Mouse (Mus musculus) CH12.LX (cell line): Measurements from ENCODE around the gene Mpdz. TPM values are rescaled to one million over a fixed set of nuclear protein-coding genes. Genes with fewer than 3 reads are reported as not detected.

Experiments used
- DNase-seq: peaks from one replicate; pipeline ENCODE4 v3.0.0-alpha.2; 2013; ENCODE audit errors: extremely low read depth
- H3K27ac ChIP-seq: 2 replicates; pipeline ENCODE4 v1.5.1; 2012; ENCODE audit warnings: low read depth, mild to moderate bottlenecking, control low read depth, moderate library complexity; ENCODE audit not compliant: insufficient read depth
- H3K27me3 ChIP-seq: replicated peaks from 2 replicates; pipeline ENCODE3; 2012; ENCODE audit warnings: inconsistent platforms
- H3K36me3 ChIP-seq, 2 experiments: replicated peaks in 1 of 2; 2 replicates each; pipeline versions ENCODE3 to v1.6.1; 2012; ENCODE audit warnings: inconsistent platforms in 1 of 2, low read length in 1 of 2, mild to moderate bottlenecking in 1 of 2, mixed read lengths in 1 of 2, moderate library complexity in 1 of 2; ENCODE audit not compliant: control insufficient read depth in 1 of 2, insufficient read depth in 1 of 2
- H3K4me1 ChIP-seq, 2 experiments: 2 replicates each; pipeline ENCODE4 v1.6.1; 2012; ENCODE audit warnings: inconsistent platforms in 1 of 2, moderate library complexity in 1 of 2; ENCODE audit not compliant: insufficient read depth in 2 of 2, control insufficient read depth in 1 of 2
- H3K4me2 ChIP-seq: 2 replicates; pipeline ENCODE4 v1.6.1; 2012; ENCODE audit warnings: low read depth, mild to moderate bottlenecking, control low read depth; ENCODE audit not compliant: poor library complexity, insufficient read depth, severe bottlenecking
- H3K4me3 ChIP-seq, 3 experiments: fragments of 150-350 bp in 1 of 3; sonication (generic) in 1 of 3; replicated peaks in 1 of 3; 2 replicates each; pipeline versions ENCODE3 to v1.5.1; 2011 to 2012; ENCODE audit warnings: low read depth in 2 of 3, low read length in 2 of 3, mild to moderate bottlenecking in 2 of 3, moderate library complexity in 2 of 3, control low read depth in 1 of 3, improper control_type of control experiment in 1 of 3, inconsistent platforms in 1 of 3, mixed read lengths in 1 of 3; ENCODE audit not compliant: poor library complexity in 1 of 3
- H3K79me2 ChIP-seq: replicated peaks from 2 replicates; pipeline ENCODE4 v1.6.1; 2012; ENCODE audit warnings: mild to moderate bottlenecking, moderate library complexity; ENCODE audit not compliant: control insufficient read depth, poor library complexity, insufficient read depth, severe bottlenecking; ENCODE audit errors: extremely low read depth
- H3K9ac ChIP-seq: 2 replicates; pipeline ENCODE4 v1.6.1; 2012; ENCODE audit warnings: low read depth, mild to moderate bottlenecking, control low read depth, moderate library complexity; ENCODE audit not compliant: insufficient read depth
- H3K9me3 ChIP-seq: replicated peaks from 2 replicates; pipeline ENCODE3; 2012; ENCODE audit warnings: low read length, inconsistent platforms, mixed read lengths
- CTCF ChIP-seq, 2 experiments: IDR thresholded peaks in 1 of 2; conservative IDR thresholded peaks in 1 of 2; 2 replicates each; pipeline ENCODE4 v1.5.1; 2011 to 2012; ENCODE audit warnings: low read depth in 2 of 2, low read length in 2 of 2, improper control_type of control experiment in 1 of 2, inconsistent platforms in 1 of 2, mild to moderate bottlenecking in 1 of 2, moderate library complexity in 1 of 2
- EP300 ChIP-seq: IDR thresholded peaks from 2 replicates; pipeline ENCODE4 v1.6.1; 2011; ENCODE audit warnings: low read length, improper control_type of control experiment
- ETS1 ChIP-seq: conservative IDR thresholded peaks from 2 replicates; pipeline ENCODE4 v1.6.1; 2012; ENCODE audit warnings: low read depth, mild to moderate bottlenecking, inconsistent platforms, low read length, improper control_type of control experiment, moderate library complexity
- GABPA ChIP-seq: IDR thresholded peaks from 2 replicates; pipeline ENCODE4 v1.6.1; 2012; ENCODE audit warnings: low read depth, low read length, improper control_type of control experiment, inconsistent platforms; ENCODE audit not compliant: insufficient replicate concordance
- HCFC1 ChIP-seq: IDR thresholded peaks from 2 replicates; pipeline ENCODE4 v1.6.1; 2012; ENCODE audit warnings: low read depth, mild to moderate bottlenecking, inconsistent platforms, low read length, improper control_type of control experiment
- JUN ChIP-seq: IDR thresholded peaks from 2 replicates; pipeline ENCODE4 v1.6.1; 2011; ENCODE audit warnings: low read depth, mild to moderate bottlenecking, low read length, improper control_type of control experiment, moderate library complexity; ENCODE audit not compliant: insufficient read depth
- JUND ChIP-seq: conservative IDR thresholded peaks from 2 replicates; pipeline ENCODE4 v1.6.1; 2011; ENCODE audit warnings: low read depth, low read length, improper control_type of control experiment
- KAT2A ChIP-seq: IDR thresholded peaks from 2 replicates; pipeline ENCODE4 v1.6.1; 2012; ENCODE audit warnings: low read length, improper control_type of control experiment, inconsistent platforms; ENCODE audit not compliant: insufficient replicate concordance
- MAFK ChIP-seq: IDR thresholded peaks from 2 replicates; pipeline ENCODE4 v1.6.1; 2011; ENCODE audit warnings: low read length, improper control_type of control experiment; ENCODE audit not compliant: insufficient replicate concordance
- MYC ChIP-seq: IDR thresholded peaks from 2 replicates; pipeline ENCODE4 v1.6.1; 2011; ENCODE audit warnings: low read depth, mild to moderate bottlenecking, improper control_type of control experiment, low read length
- PAX5 ChIP-seq: IDR thresholded peaks from 2 replicates; pipeline ENCODE4 v1.6.1; 2012; ENCODE audit warnings: low read length, inconsistent platforms, mixed read lengths
- POLR2AphosphoS2 ChIP-seq: IDR thresholded peaks from 2 replicates; pipeline ENCODE4 v1.6.1; 2011; ENCODE audit warnings: low read depth, low read length, improper control_type of control experiment
- RAD21 ChIP-seq: IDR thresholded peaks from 2 replicates; pipeline ENCODE4 v1.6.1; 2011; ENCODE audit warnings: low read depth, mild to moderate bottlenecking, low read length, improper control_type of control experiment, moderate library complexity
- SIN3A ChIP-seq: IDR thresholded peaks from 2 replicates; pipeline ENCODE4 v1.6.1; 2012; ENCODE audit warnings: low read length, improper control_type of control experiment, inconsistent platforms
- SMC3 ChIP-seq: IDR thresholded peaks from 2 replicates; pipeline ENCODE4 v1.6.1; 2011; ENCODE audit warnings: low read depth, low read length, improper control_type of control experiment
- TBP ChIP-seq: conservative IDR thresholded peaks from 2 replicates; pipeline ENCODE4 v1.6.1; 2011; ENCODE audit warnings: low read depth, low read length, improper control_type of control experiment
- UBTF ChIP-seq: IDR thresholded peaks from 2 replicates; pipeline ENCODE4 v1.6.1; 2012; ENCODE audit warnings: low read depth, mild to moderate bottlenecking, inconsistent platforms, low read length, improper control_type of control experiment, moderate library complexity
- USF1 ChIP-seq: IDR thresholded peaks from 2 replicates; pipeline ENCODE4 v1.6.1; 2014; ENCODE audit warnings: low read depth, mild to moderate bottlenecking, inconsistent platforms, low read length, improper control_type of control experiment
- ZKSCAN1 ChIP-seq: IDR thresholded peaks from 2 replicates; pipeline ENCODE4 v1.6.1; 2012; ENCODE audit warnings: low read depth, inconsistent platforms, low read length, improper control_type of control experiment, borderline replicate concordance
- dilution Hi-C: fragments of 300-500 bp; cut with MboI; formaldehyde crosslinking; loops from 2 replicates; pipeline ENCODE4 v1.14.3; 2020; ENCODE audit warnings: low sequenced_read_pairs; ENCODE audit not compliant: extremely low pct_unique_long_range_greater_than_20kb, extremely low pct_ligation_motif_present
- in situ Hi-C: fragments of 300-500 bp; cut with MboI; formaldehyde crosslinking; loops from 3 replicates; pipeline ENCODE4 v1.14.3; 2019; ENCODE audit warnings: low sequenced_read_pairs, low pct_ligation_motif_present, low pct_unique_long_range_greater_than_20kb, mixed read lengths
- polyA plus RNA-seq: library from polyadenylated mRNA; unstranded; fragments of >175 nt; gene quantifications from 2 replicates; pipeline ENCODE4 v1.2.1, GENCODE M21; 2012; ENCODE audit warnings: low read depth; ENCODE audit not compliant: insufficient read length
- total RNA-seq, 2 experiments: library from RNA; depleted of rRNA; stranded (reverse); fragments of 300-350 nt in 1 of 2; fragments of >200 nt in 1 of 2; gene quantifications; 2 replicates each; pipeline ENCODE4 v1.2.3; 2012 to 2014

The Mpdz gene
- total and polyA plus RNA-seq, 3 experiments: not detected

DNA sequence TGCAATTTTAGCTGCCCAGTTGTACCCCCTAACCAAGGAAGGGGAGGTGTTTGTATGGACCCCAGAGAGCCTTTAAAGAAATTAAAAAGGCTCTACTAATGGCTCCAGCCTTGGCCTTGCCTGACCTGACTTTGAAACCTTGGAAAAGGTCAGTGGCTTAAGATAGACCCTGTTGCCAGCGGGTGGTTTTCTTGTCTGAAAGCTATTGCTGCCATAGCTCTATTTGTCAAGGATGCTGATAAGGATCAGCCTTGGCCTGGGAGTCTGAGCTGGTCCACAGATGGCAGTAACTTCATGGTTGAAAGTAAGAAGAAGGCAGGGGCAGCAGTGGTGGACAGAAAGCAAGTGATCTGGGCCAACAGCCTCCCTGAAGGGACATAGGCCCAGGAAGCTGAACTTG is 16.3 kb upstream of the Mpdz start:
- no peaks in the 10 kb centered on the region for H3K4me1 ChIP-seq
- H3K4me3 ChIP-seq: no peak overlapping the region
- TF ChIP-seq ETS1: no peak
- TF ChIP-seq EP300: no peak
- TF ChIP-seq UBTF: no peak
- no peak for TF ChIP-seq TBP
- no peak for TF ChIP-seq RAD21
- TF ChIP-seq KAT2A: no peak
- TF ChIP-seq CTCF (conservative IDR thresholded peaks at IDR 0.05 in 1 of 2, IDR thresholded peaks at IDR 0.05 in 1 of 2; ENCODE audit: low read depth in 2 of 2, low read length in 2 of 2): no peak
- TF ChIP-seq JUN: no peak
- no peak for TF ChIP-seq GABPA
- no peak for TF ChIP-seq HCFC1
- DNase-seq: no peak
- no peaks in the 10 kb centered on the region for H3K27me3 ChIP-seq
- H3K36me3 ChIP-seq: no peaks in the 10 kb centered on the region
- in situ Hi-C loops: no loop called here
- no peak overlapping the region for H3K4me2 ChIP-seq
- dilution Hi-C loops: no loop called here
- H3K27ac ChIP-seq: no peak overlapping the region
- no peaks in the 10 kb centered on the region for H3K9me3 ChIP-seq
- H3K79me2 ChIP-seq: no peaks in the 10 kb centered on the region
- no peak overlapping the region for H3K9ac ChIP-seq

DNA sequence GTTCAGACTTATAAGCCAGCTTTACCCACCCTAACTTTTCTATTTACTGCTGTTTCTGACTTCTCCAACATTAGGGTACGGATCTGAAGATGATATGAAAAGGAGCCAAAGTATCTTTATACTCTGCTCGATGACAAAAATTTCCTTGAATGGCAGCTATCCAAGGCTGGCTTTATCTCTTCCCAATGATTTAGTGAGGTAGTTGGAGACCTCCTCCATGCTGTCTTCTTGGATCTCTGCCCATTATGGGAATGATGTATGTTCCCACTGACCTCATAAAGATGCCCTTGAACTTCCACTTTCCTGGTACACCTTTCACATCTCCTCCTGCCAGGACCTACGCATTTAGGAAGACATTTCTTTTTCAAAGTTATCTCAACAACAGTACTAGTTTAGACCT is 11.2 kb upstream of the Mpdz start:
- in situ Hi-C loops: no loop called here
- Histone ChIP-seq H3K4me2 (no peak overlapping the region), H3K36me3 (no peaks in the 10 kb centered on the region), H3K9me3 (no peaks in the 10 kb centered on the region), H3K27me3 (no peaks in the 10 kb centered on the region), H3K79me2 (no peaks in the 10 kb centered on the region), H3K9ac (no peak overlapping the region)
- dilution Hi-C loops: no loop called here
- no peak for DNase-seq
- no peak for TF ChIP-seq EP300
- no peak for TF ChIP-seq PAX5
- TF ChIP-seq CTCF (conservative IDR thresholded peaks at IDR 0.05 in 1 of 2, IDR thresholded peaks at IDR 0.05 in 1 of 2; ENCODE audit: low read depth in 2 of 2, low read length in 2 of 2): no peak
- TF ChIP-seq USF1: no peak
- TF ChIP-seq JUND: no peak
- no peak for TF ChIP-seq MYC
- no peak for TF ChIP-seq KAT2A
- TF ChIP-seq ZKSCAN1: no peak
- TF ChIP-seq, all 38 proteins: peak for 0
- Histone ChIP-seq H3K4me3 (no peak overlapping the region), H3K27ac (no peak overlapping the region), H3K4me1 (no peaks in the 10 kb centered on the region)

DNA sequence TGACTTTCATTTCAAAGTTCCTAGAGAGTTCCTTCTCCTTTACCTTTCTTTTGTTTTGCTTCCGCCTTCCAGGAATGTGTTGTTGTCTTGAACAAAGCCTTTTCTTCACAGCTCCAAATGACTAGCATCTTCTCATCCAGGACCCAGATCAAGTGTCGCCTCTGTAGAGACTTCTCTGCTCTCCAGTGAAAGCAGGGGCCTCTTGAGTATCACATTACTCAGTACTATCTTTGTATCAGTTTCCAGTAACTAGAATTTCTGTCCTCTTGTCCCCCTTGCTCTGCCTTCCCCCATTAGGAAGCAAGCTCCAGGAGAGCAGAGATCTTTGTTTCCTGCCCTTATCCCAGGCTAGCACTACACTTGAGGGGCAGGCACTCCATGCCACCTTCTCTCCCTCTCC is 9.6 kb upstream of the Mpdz start:
- H3K9me3 ChIP-seq: no peaks in the 10 kb centered on the region
- H3K4me3 ChIP-seq: no peak overlapping the region
- in situ Hi-C loops (no loop called here), dilution Hi-C loops (no loop called here)
- H3K27me3 ChIP-seq: no peaks in the 10 kb centered on the region
- no peak overlapping the region for H3K27ac ChIP-seq
- H3K9ac ChIP-seq: no peak overlapping the region
- no peaks in the 10 kb centered on the region for H3K79me2 ChIP-seq
- H3K36me3 ChIP-seq: no peaks in the 10 kb centered on the region
- no peak for DNase-seq
- no peak overlapping the region for H3K4me2 ChIP-seq
- TF ChIP-seq MAFK (no peak), SMC3 (no peak), RAD21 (no peak), SIN3A (no peak), ETS1 (no peak), JUN (no peak), POLR2AphosphoS2 (no peak)
- no peaks in the 10 kb centered on the region for H3K4me1 ChIP-seq
